16 mouse cellular contexts compared by ENCODE assay signal in genomic region chr11:74639628-74640027, GRCm38 (mm10). TPM values are rescaled to one million over a fixed set of nuclear protein-coding genes. Genes with fewer than 3 reads are reported as not detected.
DNase-seq lines count a peak whose midpoint lies in the region; ATAC-seq and TF ChIP-seq lines count a peak whose summit lies in the region.
"Had no signal": no experiment of that assay in that cellular context is flagged by ENCODE, and none has a peak within 500 bp of the region (broad histone marks: within the 10 kb centered on the region; RNA-seq: fewer than 3 reads in every experiment).

No protein-coding gene starts in this region.

- H3K9ac ChIP-seq in stomach, embryonic 16.5 days (ENCODE audit: low read length): peak overlapping the region; percentile 13; the same call in 1 of the 2 replicates
- H3K9ac ChIP-seq: forebrain, postnatal 0 days; limb, embryonic 12.5 days; liver, embryonic 13.5 days had no signal

- no peak for TF ChIP-seq CTCF in kidney, adult 2 months (conservative IDR thresholded peaks at IDR 0.05; ENCODE audit: insufficient read depth, insufficient read length, low read depth, low read length)

- no peak for TF ChIP-seq POLR2A in kidney, adult 2 months (IDR thresholded peaks at IDR 0.05; ENCODE audit: low read depth, low read length)

- ATAC-seq in stomach, embryonic 16.5 days (ENCODE audit: insufficient read depth, low FRiP score): no peak
- ATAC-seq: forebrain, postnatal 0 days had no signal

- H3K4me2 ChIP-seq in stomach, embryonic 16.5 days (ENCODE audit: low read depth, low read length): peak overlapping the region; percentile 63; the same call in 1 of the 2 replicates

- no peak overlapping the region for H3K4me3 ChIP-seq in kidney, adult 2 months (ENCODE audit: insufficient read depth, low read depth, low read length)
- no peak overlapping the region; the same call in 1 of the 2 replicates for H3K4me3 ChIP-seq in stomach, embryonic 16.5 days (replicated peaks; ENCODE audit: low read length)
- H3K4me3 ChIP-seq: liver, embryonic 13.5 days had no signal

- no peaks in the 10 kb centered on the region for H3K27me3 ChIP-seq in kidney, adult 2 months (replicated peaks; ENCODE audit: control insufficient read depth, insufficient read depth, low read length)
- no peaks in the 10 kb centered on the region for H3K27me3 ChIP-seq in stomach, embryonic 16.5 days (ENCODE audit: control insufficient read depth, insufficient read depth, low read length)

- peak; percentile 86 for DNase-seq in heart, adult 11 months
- no peak for DNase-seq in heart, postnatal 36 days
- no peak for DNase-seq in kidney, adult 2 months
- DNase-seq in kidney, adult 8-10 months: no peak
- peak; percentile 16 for DNase-seq in lung, postnatal 36 days
- DNase-seq in lung, postnatal 14 days: no peak
- no peak for DNase-seq in spleen, postnatal 14 days (ENCODE audit: low spot score in 2 of 2)
- DNase-seq: forebrain, postnatal 0 days; heart, adult 2 months; liver, embryonic 13.5 days; thymus, adult 18-20 months; thymus, postnatal 4 days had no signal

- intact Hi-C loops in heart, postnatal 36 days (cut with DNase I): no loop called here

- peaks cover 18% of the 10 kb centered on the region for H3K4me1 ChIP-seq in kidney, adult 2 months (ENCODE audit: control insufficient read depth, insufficient read depth, low read length)
- peaks cover 20% of the 10 kb centered on the region for H3K4me1 ChIP-seq in stomach, embryonic 16.5 days (ENCODE audit: control insufficient read depth, insufficient read depth, low read length)

- WGBS in kidney, adult 2 months: 52% methylated on average over 1 of the region's 1 CpGs
- WGBS in stomach, embryonic 16.5 days: 56% methylated on average over 1 of the region's 1 CpGs

- no peaks in the 10 kb centered on the region for H3K36me3 ChIP-seq in kidney, adult 2 months (ENCODE audit: control insufficient read depth, insufficient read depth, low read length)
- no peaks in the 10 kb centered on the region for H3K36me3 ChIP-seq in stomach, embryonic 16.5 days (ENCODE audit: control insufficient read depth, insufficient read depth, low read length)
- H3K36me3 ChIP-seq: embryonic facial prominence, embryonic 12.5 days; limb, embryonic 12.5 days; midbrain, embryonic 10.5 days had no signal

- H3K27ac ChIP-seq in kidney, adult 2 months (ENCODE audit: insufficient read depth, low read depth, low read length): 0 out of 2 replicates have a peak overlapping the region, but pooled peaks have one; percentile 52
- H3K27ac ChIP-seq in stomach, embryonic 16.5 days (ENCODE audit: low read length): peak overlapping the region; percentile 97
- H3K27ac ChIP-seq: embryonic facial prominence, embryonic 12.5 days; limb, embryonic 12.5 days; liver, embryonic 13.5 days; midbrain, embryonic 10.5 days had no signal

- no peaks in the 10 kb centered on the region for H3K9me3 ChIP-seq in stomach, embryonic 16.5 days (replicated peaks; ENCODE audit: control insufficient read depth, low read length)
- H3K9me3 ChIP-seq: embryonic facial prominence, embryonic 12.5 days; limb, embryonic 12.5 days; liver, embryonic 13.5 days; midbrain, embryonic 10.5 days had no signal

RNA-seq across cellular contexts. Expression of gene Cluh, which starts 9.7 kb away (rescaled TPM):
- total RNA-seq in heart, postnatal 36 days (2021): 100 to 1,000 TPM; 221 to 229 TPM
- polyA plus RNA-seq in kidney, adult 2 months (2012; rRNA removed): 115 and 119 TPM in 2 replicates
- polyA plus RNA-seq in stomach, embryonic 16.5 days (2015; fragmentation: Nextera tagmentation; extraction: Ambion mirVana): 41.3 and 42.5 TPM in 2 replicates

RNA-seq across cellular contexts. Expression of gene Ccdc92b, which starts 20.2 kb away (rescaled TPM):
- total RNA-seq in heart, postnatal 36 days (2021): under 1 TPM; 0.33 to 0.36 TPM
- polyA plus RNA-seq in kidney, adult 2 months (2012; rRNA removed): 0.13 and 0.18 TPM in 2 replicates
- 0.37 and 0.41 TPM in 2 replicates for polyA plus RNA-seq in stomach, embryonic 16.5 days (2015; fragmentation: Nextera tagmentation; extraction: Ambion mirVana)

RNA-seq across cellular contexts. Expression of gene Rap1gap2, which starts 28.9 kb away (rescaled TPM):
- total RNA-seq in heart, postnatal 36 days (2021): 10 to 100 TPM; 74.1 to 86.6 TPM
- 24.9 and 29.4 TPM in 2 replicates for polyA plus RNA-seq in kidney, adult 2 months (2012; rRNA removed)
- polyA plus RNA-seq in stomach, embryonic 16.5 days (2015; fragmentation: Nextera tagmentation; extraction: Ambion mirVana): 10.9 and 11.8 TPM in 2 replicates

Comparison
In these comparisons a context has a peak if more than half of its experiments do, and no peak if none do; other contexts are left out.
1. DNase-seq: peak in heart, adult 11 months (single experiment) and lung, postnatal 36 days (single experiment); none in heart, postnatal 36 days (0 of 2), kidney, adult 2 months (single experiment), kidney, adult 8-10 months (0 of 2), lung, postnatal 14 days (single experiment) and spleen, postnatal 14 days (0 of 2).